Mouse (Mus musculus) layer of hippocampus, adult 9-11 months (tissue): ENCODE measurements around the gene Ndufs1.
"Not testable (repeated sequence)": the region's sequence is repeated elsewhere in the genome, so short reads cannot be mapped to it uniquely, and the experiment has no call there.

Experiments
- DNase-seq: peaks from one replicate; pipeline ENCODE4 v3.0.0; 2022

Ndufs1 gene

GRCm38 (mm10) chr1:63182212-63182611, 5.6 kb upstream of the Ndufs1 start:
- peak; percentile 23 for DNase-seq

GRCm38 (mm10) chr1:63181480-63181879, 4.8 kb upstream of the Ndufs1 start:
- no peak for DNase-seq

- peak; percentile 94 for DNase-seq
Observed at GRCm38 (mm10) chr1:63181019-63181418, 4.4 kb upstream of the Ndufs1 start.

GRCm38 (mm10) chr1:63180575-63180974, 3.9 kb upstream of the Ndufs1 start:
- DNase-seq = not testable (repeated sequence)

- no peak for DNase-seq
Observed at GRCm38 (mm10) chr1:63180122-63180521, 3.5 kb upstream of the Ndufs1 start.

- DNase-seq = no peak
Observed at GRCm38 (mm10) chr1:63178308-63178707, 1.7 kb upstream of the Ndufs1 start.

GRCm38 (mm10) chr1:63176259-63176603, 402 bp downstream of the Ndufs1 start:
- no peak for DNase-seq

GRCm38 (mm10) chr1:63175853-63176252, 780 bp downstream of the Ndufs1 start:
- DNase-seq = no peak

GRCm38 (mm10) chr1:63168638-63169037, 8.0 kb downstream of the Ndufs1 start:
- DNase-seq = no peak

GRCm38 (mm10) chr1:63140231-63140630, 36.4 kb downstream of the Ndufs1 start:
- DNase-seq = no peak

GRCm38 (mm10) chr1:63138586-63138985, 38.0 kb downstream of the Ndufs1 start:
- not testable (repeated sequence) for DNase-seq

GRCm38 (mm10) chr1:63137971-63138370, 38.7 kb downstream of the Ndufs1 start:
- no peak for DNase-seq

- DNase-seq = no peak
Observed at GRCm38 (mm10) chr1:63134530-63134929, 42.1 kb downstream of the Ndufs1 start.

GRCm38 (mm10) chr1:63131766-63132165, 44.9 kb downstream of the Ndufs1 start:
- DNase-seq = no peak

GRCm38 (mm10) chr1:63130883-63131282, 45.8 kb downstream of the Ndufs1 start:
- DNase-seq = no peak

GRCm38 (mm10) chr1:63129857-63130690, 46.6 kb downstream of the Ndufs1 start:
- no peak for DNase-seq

GRCm38 (mm10) chr1:63129273-63129672, 47.4 kb downstream of the Ndufs1 start:
- DNase-seq = no peak

GRCm38 (mm10) chr1:63126206-63126605, 50.4 kb downstream of the Ndufs1 start:
- no peak for DNase-seq

- no peak for DNase-seq
Observed at GRCm38 (mm10) chr1:63123823-63124450, 52.7 kb downstream of the Ndufs1 start.

- DNase-seq = no peak
Observed at GRCm38 (mm10) chr1:63122005-63122404, 54.6 kb downstream of the Ndufs1 start.

- DNase-seq = no peak
Observed at GRCm38 (mm10) chr1:63120382-63120781, 56.3 kb downstream of the Ndufs1 start.

GRCm38 (mm10) chr1:63119675-63120074, 57.0 kb downstream of the Ndufs1 start:
- DNase-seq = no peak

- no peak for DNase-seq
Observed at GRCm38 (mm10) chr1:63115540-63115939, 61.1 kb downstream of the Ndufs1 start.

GRCm38 (mm10) chr1:63115096-63115495, 61.5 kb downstream of the Ndufs1 start:
- no peak for DNase-seq
